25 mouse cellular contexts compared by ENCODE assay signal in the genomic region with DNA sequence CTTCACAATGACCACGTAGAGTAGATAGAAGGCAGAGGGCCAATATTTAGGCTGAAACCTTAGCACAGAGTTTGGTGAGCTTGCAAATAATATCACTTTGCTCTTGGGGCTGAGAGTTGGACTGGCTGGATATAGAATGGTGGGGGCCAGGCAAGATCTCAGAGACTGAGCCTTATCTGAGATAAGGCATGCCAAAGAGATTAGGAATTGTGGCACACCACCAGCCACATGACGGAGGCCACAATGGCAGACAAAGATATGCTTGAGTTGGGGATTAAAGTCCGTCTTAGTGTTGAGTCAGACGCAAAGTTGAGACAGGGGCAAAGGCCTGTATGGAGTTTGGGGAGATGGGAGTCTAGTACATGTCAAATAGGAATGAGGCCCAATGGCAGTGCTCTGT. TPM values are rescaled to one million over a fixed set of nuclear protein-coding genes. Genes with fewer than 3 reads are reported as not detected.
DNase-seq lines count a peak whose midpoint lies in the region; ATAC-seq lines count a peak whose summit lies in the region.
"Had no signal": no experiment of that assay in that cellular context is flagged by ENCODE, and none has a peak within 500 bp of the region (broad histone marks: within the 10 kb centered on the region; RNA-seq: fewer than 3 reads in every experiment).

No protein-coding gene starts in this region.

- WGBS in liver, embryonic 11.5 days: 70% methylated on average over 4 of the region's 4 CpGs
- 70% methylated on average over 4 of the region's 4 CpGs for WGBS in intestine, embryonic 16.5 days

- no peaks in the 10 kb centered on the region for H3K9me3 ChIP-seq in liver, embryonic 11.5 days (ENCODE audit: control insufficient read depth, low read length)
- H3K9me3 ChIP-seq in intestine, embryonic 16.5 days (ENCODE audit: control insufficient read depth, low read length): no peaks in the 10 kb centered on the region
- H3K9me3 ChIP-seq: embryonic facial prominence, embryonic 10.5 days; embryonic facial prominence, embryonic 12.5 days; forebrain, embryonic 13.5 days; forebrain, embryonic 15.5 days had no signal

- no peaks in the 10 kb centered on the region for H3K4me1 ChIP-seq in liver, embryonic 11.5 days (replicated peaks; ENCODE audit: control insufficient read depth, insufficient read depth, low read length)
- no peaks in the 10 kb centered on the region for H3K4me1 ChIP-seq in intestine, embryonic 16.5 days (ENCODE audit: control insufficient read depth, insufficient read depth, low read length)
- H3K4me1 ChIP-seq: embryonic facial prominence, embryonic 12.5 days; forebrain, embryonic 13.5 days; forebrain, embryonic 15.5 days had no signal

- H3K4me3 ChIP-seq in liver, embryonic 11.5 days (ENCODE audit: low read depth, low read length): no peak overlapping the region
- H3K4me3 ChIP-seq in intestine, embryonic 16.5 days (ENCODE audit: low read length): no peak overlapping the region
- H3K4me3 ChIP-seq: embryonic facial prominence, embryonic 10.5 days; embryonic facial prominence, embryonic 12.5 days; forebrain, embryonic 13.5 days; forebrain, embryonic 15.5 days had no signal

- no peaks in the 10 kb centered on the region for H3K27me3 ChIP-seq in liver, embryonic 11.5 days (replicated peaks; ENCODE audit: control insufficient read depth, insufficient read depth, low read length)
- no peaks in the 10 kb centered on the region for H3K27me3 ChIP-seq in intestine, embryonic 16.5 days (replicated peaks; ENCODE audit: control insufficient read depth, insufficient read depth, low read length)
- H3K27me3 ChIP-seq: embryonic facial prominence, embryonic 12.5 days; forebrain, embryonic 13.5 days; forebrain, embryonic 15.5 days had no signal

- ATAC-seq in liver, embryonic 11.5 days (replicated peaks; ENCODE audit: low FRiP score): no peak
- peak; percentile 93 for ATAC-seq in intestine, embryonic 16.5 days
- ATAC-seq: activated CD4-positive, CD25-positive, alpha-beta regulatory T cell, adult 4 months; forebrain, embryonic 13.5 days; forebrain, embryonic 15.5 days; forebrain, postnatal 0 days; Patski had no signal

- no peak overlapping the region for H3K4me2 ChIP-seq in liver, embryonic 11.5 days
- no peak overlapping the region for H3K4me2 ChIP-seq in intestine, embryonic 16.5 days (ENCODE audit: low read depth, low read length)
- H3K4me2 ChIP-seq: embryonic facial prominence, embryonic 12.5 days; forebrain, embryonic 13.5 days; forebrain, embryonic 15.5 days had no signal

- no peaks in the 10 kb centered on the region for H3K36me3 ChIP-seq in liver, embryonic 11.5 days (ENCODE audit: control insufficient read depth, insufficient read depth, low read length)
- no peaks in the 10 kb centered on the region for H3K36me3 ChIP-seq in intestine, embryonic 16.5 days (ENCODE audit: control insufficient read depth, insufficient read depth, low read length)
- H3K36me3 ChIP-seq: embryonic facial prominence, embryonic 10.5 days; embryonic facial prominence, embryonic 12.5 days; forebrain, embryonic 15.5 days had no signal

- no peak overlapping the region for H3K9ac ChIP-seq in liver, embryonic 11.5 days (ENCODE audit: low read depth, low read length)
- H3K9ac ChIP-seq in intestine, embryonic 16.5 days (ENCODE audit: low read depth, low read length): no peak overlapping the region
- H3K9ac ChIP-seq: embryonic facial prominence, embryonic 12.5 days; forebrain, embryonic 13.5 days; forebrain, embryonic 15.5 days; forebrain, postnatal 0 days had no signal

- no peak overlapping the region for H3K27ac ChIP-seq in liver, embryonic 11.5 days (ENCODE audit: low read depth, low read length)
- no peak overlapping the region for H3K27ac ChIP-seq in intestine, embryonic 16.5 days (ENCODE audit: low read length)
- H3K27ac ChIP-seq: embryonic facial prominence, embryonic 10.5 days; embryonic facial prominence, embryonic 12.5 days; forebrain, embryonic 13.5 days; forebrain, embryonic 15.5 days had no signal

- peak; percentile 16 for DNase-seq in liver, embryonic 11.5 days (ENCODE audit: low spot score)
- DNase-seq in liver (no peak), MN1 (ENCODE audit: low spot score) (no peak)
- DNase-seq in yolk sac, embryonic 10.5 days (ENCODE audit: low spot score): peak; percentile 3
- DNase-seq in adrenal gland, postnatal 10 days: no peak
- DNase-seq: adrenal gland, adult 2 months; adrenal gland, postnatal 14 days; adrenal gland, postnatal 36 days; cerebellum, adult 11-12 months; cerebellum, adult 2 months; cerebellum, adult 9-10 months; cerebellum, postnatal 10 days; cerebellum, postnatal 25 days; forebrain, postnatal 0 days had no signal

RNA-seq across cellular contexts. Expression of gene C8b, which starts 26.0 kb away (rescaled TPM):
- polyA plus RNA-seq in liver, embryonic 11.5 days (2014; fragmentation: Nextera tagmentation; extraction: Ambion mirVana): 2.3 and 2.4 TPM in 2 replicates
- 0.69 and 1.1 TPM in 2 replicates for polyA plus RNA-seq in intestine, embryonic 16.5 days (2015; fragmentation: Nextera tagmentation; extraction: Ambion mirVana)
- 10 to 100 TPM in 1 of 2 experiments, 1 to 10 TPM in 1; 5.9 to 12.8 TPM for total RNA-seq in adrenal gland, postnatal 10 days (2021)
- total RNA-seq: MEL had no signal
- polyA plus RNA-seq: activated CD4-positive, CD25-positive, alpha-beta regulatory T cell, adult 4 months; C2C12; cerebellum, adult 2 months; embryonic facial prominence, embryonic 14.5 days; forebrain, embryonic 11.5 days; forebrain, embryonic 13.5 days; forebrain, embryonic 15.5 days; Patski had no signal

Comparison
In these comparisons a context has a peak if more than half of its experiments do, and no peak if none do; other contexts are left out.
1. DNase-seq: peak in liver, embryonic 11.5 days (single experiment) and yolk sac, embryonic 10.5 days (single experiment); none in liver (single experiment), adrenal gland, postnatal 10 days (single experiment) and MN1 (single experiment).